Mouse (Mus musculus): ENCODE measurements at regions not wholly inside any gene's neighbourhood (a gene's known extent, or its start where the extent isn't known, plus 50 kb on each side); places are given as distances from the start of the nearest gene placed in this dataset.

DNA sequence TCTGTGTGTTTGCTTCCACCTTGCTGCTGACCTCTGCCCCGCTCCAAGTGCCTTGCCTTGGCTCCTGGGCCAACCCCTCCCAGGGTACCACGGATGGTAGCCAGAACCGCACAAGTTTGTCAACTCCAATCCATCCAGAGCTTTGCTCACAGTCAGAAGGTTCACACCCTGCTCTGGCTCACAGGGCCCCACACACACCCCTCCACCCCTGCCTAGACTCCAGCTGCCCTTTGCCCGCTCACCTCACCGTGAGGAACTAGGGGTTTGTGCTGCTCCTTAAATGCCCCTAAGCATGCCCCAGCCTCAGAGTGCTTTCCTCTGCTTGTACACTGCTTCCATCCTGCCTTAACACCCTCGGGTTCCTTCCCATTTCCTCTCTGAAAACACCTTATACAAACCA is 117.5 kb upstream of the Lhx5 start:
- no peak for DNase-seq (ENCODE audit: low read depth, low spot score)

GRCm38 (mm10) chr5:120315116-120315515 is 116.4 kb upstream of the Lhx5 start:
- no peak for DNase-seq (ENCODE audit: low read depth, low spot score)

DNA sequence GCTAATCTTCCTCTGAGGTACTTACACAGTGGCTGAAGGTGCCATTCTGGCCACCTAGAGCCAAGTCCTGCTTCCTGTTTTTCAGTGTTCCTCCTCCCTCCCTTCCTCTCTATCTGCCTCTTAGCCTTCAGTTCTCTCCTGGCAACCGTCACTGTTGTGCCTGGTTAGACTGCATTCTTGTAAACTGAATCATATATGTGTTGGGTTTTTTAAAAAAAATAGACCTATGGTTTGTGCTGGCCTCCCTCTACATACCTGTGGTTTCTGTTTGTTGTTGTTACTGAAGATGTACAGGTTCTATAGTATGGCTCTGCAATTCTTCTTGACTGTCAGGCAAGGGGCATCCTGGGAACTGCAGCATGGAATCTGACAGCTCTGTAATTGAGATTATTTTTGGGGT is 112.5 kb upstream of the Lhx5 start:
- DNase-seq (ENCODE audit: low read depth, low spot score) = no peak

- DNase-seq (ENCODE audit: low read depth, low spot score) = no peak
Observed at GRCm38 (mm10) chr5:120322031-120322731, 109.3 kb upstream of the Lhx5 start.

DNA sequence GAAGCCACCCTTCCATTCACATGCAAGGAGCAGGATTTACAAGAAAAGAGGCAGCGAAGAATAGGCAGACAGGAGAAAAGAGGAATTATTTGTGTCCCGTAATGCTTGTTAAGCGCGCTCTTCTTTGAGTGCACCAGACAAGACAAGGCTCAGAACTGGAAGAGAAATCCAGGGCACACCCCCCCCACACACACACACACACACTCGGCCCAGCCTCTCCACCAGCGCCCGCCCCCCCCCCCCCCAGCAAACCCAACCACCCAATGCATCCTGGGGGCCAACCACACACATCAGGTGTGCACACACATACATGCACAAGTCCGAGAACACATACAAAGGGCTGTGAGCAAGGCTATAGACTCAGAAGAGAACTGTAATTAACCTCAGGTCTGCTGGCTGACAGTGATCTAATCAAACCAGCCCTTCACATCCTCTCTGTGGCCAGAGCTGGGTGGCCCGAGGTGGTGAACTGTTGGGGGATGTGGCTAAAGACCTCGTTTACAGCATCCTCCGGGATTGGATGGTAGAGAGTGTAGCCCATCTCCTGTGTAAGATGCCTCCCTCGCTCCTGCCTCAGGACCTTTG is 108.7 kb upstream of the Lhx5 start:
- DNase-seq (ENCODE audit: low read depth, low spot score) = no peak

- no peak for DNase-seq (ENCODE audit: low read depth, low spot score)
Observed at GRCm38 (mm10) chr5:120324111-120324510, 107.4 kb upstream of the Lhx5 start.

- DNase-seq (ENCODE audit: low read depth, low spot score) = no peak
Observed at GRCm38 (mm10) chr5:120325386-120325910, 106.1 kb upstream of the Lhx5 start.

- no peak for DNase-seq (ENCODE audit: low read depth, low spot score)
Observed at GRCm38 (mm10) chr5:120332030-120332429, 99.5 kb upstream of the Lhx5 start.

- DNase-seq (ENCODE audit: low read depth, low spot score) = no peak
Observed at GRCm38 (mm10) chr5:120339162-120339561, 92.3 kb upstream of the Lhx5 start.

GRCm38 (mm10) chr5:120340696-120341231 is 90.7 kb upstream of the Lhx5 start:
- no peak for DNase-seq (ENCODE audit: low read depth, low spot score)

- DNase-seq (ENCODE audit: low read depth, low spot score) = no peak
Observed at GRCm38 (mm10) chr5:120350461-120350860, 81.0 kb upstream of the Lhx5 start.

DNA sequence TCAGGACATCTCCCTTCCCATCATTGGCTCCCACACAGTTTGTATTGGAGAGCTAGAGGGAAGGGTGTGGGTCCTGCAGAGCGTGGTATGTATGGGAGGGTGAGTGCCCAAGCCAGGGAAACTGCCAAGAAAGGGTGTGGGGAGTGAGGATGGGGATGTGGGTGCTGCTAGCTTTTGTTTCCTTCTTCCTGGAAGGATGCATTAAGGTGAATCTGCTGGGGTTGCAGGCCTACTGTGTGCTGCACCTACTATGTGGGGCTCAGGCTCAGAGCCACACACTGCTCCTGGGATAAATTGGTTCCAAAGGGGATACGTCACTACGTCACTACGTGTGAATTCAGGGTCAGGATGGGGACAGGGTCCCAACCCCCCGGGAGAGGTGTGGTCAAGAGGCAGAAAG is 79.7 kb upstream of the Lhx5 start:
- DNase-seq (ENCODE audit: low read depth, low spot score) = no peak

DNA sequence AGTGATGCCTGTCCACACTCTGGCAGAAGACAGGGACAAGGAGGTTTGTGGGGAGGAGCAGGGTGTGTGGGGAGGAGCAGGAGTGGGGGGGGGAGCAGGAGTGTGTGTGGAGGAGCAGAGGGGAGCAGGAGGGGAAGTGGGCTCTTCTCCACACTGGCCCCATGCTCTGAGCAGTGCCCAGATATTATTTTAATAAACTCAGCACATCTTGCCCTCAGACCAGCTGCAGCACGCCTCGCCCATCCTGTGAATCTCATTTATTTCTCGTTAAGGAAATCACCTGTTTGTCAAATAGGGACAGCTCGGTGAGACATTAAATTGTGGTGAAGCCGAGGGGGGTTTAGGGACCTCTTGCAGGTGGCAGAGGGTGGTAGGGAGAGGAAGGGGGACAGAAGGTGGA is 77.8 kb upstream of the Lhx5 start:
- no peak for DNase-seq (ENCODE audit: low read depth, low spot score)

GRCm38 (mm10) chr5:120356950-120357349 is 74.5 kb upstream of the Lhx5 start:
- no peak for DNase-seq (ENCODE audit: low read depth, low spot score)

DNA sequence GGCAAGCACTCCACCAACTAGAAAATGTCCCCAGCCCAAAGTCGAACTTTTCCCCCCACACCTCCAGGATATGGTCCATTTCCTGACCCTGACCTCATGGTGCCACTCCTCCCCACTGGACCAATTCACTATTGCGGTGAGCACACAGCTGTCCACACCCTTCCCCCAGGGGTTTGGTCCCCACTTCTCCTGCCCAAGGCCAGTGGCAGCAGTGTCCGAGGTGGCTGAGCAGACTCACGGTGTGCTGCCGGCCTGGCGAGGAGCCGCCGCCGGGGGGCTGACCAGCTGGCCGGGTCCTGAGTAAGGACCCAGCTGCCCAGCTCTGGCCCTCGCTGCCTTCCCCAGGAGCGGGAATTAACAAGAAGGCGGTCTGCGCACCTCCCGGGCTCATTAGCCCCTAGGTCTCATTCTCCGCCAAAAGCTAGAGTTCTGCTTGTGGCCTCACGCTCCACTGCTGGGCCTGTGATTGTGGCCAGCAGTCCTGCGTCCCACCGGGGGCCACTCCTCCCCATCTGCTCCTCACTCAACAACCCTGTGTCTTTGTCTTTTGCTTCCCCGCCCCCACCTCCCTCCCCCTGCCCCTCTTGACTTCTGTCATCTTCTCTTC is 73.3 kb upstream of the Lhx5 start:
- DNase-seq (ENCODE audit: low read depth, low spot score) = no peak

DNA sequence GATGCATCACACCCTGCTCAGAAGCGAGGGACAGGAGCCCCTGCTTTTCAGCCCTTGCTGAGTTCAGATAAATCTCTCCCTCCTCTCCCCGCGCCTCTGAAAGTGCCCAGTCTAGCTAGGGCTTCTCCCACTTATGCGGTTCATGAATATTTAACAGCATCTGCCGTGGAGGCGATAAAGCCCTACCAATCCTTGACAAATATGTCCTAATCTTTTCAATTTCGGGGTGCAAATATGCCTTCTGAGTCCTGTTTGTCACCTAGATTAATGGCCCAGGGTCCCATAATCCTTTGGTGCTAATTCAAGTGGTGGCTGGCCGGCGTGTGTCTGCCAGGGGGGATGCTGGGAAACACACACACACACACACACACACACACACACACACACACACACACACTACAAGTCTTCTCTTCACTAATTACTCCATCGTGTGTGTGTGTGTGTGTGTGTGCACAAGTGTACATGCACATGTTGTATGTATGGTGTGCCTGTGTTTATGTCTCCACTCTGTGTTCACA is 65.5 kb upstream of the Lhx5 start:
- no peak for DNase-seq (ENCODE audit: low read depth, low spot score)

- DNase-seq (ENCODE audit: low read depth, low spot score) = no peak
Observed at GRCm38 (mm10) chr5:120368797-120369196, 62.7 kb upstream of the Lhx5 start.

DNA sequence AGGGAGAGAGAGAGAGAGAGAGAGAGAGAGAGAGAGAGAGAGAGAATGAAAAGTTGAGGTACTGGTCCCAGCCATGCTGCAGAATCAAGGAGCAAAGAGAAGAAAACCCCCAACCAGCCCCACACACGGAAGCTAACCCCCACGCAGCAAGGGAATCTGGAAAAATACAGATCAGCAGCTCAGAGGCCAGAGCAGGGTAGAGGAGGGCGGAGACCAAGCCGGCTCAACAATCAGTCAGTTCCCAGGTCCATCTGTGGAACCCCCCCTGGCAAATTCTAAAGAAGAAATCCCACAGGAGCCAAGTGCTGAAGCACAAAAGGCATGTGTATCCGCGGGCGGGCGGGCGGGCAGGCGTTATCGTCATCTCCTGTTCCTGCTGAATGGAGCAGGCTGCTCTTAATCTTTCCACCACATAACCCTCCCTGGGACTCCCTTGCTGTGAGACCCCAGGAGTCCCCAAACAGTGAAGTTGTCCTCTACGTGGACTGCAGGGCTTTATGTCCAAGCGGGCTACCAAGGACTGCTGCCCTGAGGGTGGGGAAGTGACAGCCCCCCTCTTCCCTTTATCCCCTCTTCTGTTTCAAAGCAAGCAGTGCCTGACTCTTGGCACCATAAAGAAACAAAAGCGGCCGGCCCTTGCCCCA is 60.2 kb upstream of the Lhx5 start:
- no peak for DNase-seq (ENCODE audit: low read depth, low spot score)

DNA sequence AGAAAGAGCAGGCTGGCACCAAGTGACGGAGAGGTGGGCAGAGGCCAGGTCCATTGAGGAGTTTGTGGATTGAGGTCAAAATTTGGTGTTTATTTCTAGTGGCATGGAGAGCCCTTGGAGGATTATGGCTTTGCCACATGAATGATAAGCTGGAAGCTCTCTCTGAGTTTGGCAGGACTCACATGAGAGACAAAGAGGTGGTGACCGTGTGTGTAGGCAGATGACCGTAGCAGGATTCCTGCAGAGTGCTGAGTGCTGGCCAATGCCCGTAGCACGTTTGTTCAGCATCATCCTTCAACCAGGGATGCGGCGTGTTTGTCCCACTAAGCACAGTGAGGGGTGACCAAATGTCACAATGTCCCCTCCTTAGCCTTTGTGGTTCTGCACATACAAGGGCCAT is 58.1 kb upstream of the Lhx5 start:
- no peak for DNase-seq (ENCODE audit: low read depth, low spot score)
